ENCODE assay signal across 9 mouse cellular contexts in genomic region chr1:182052973-182053372, GRCm38 (mm10). TPM values are rescaled to one million over a fixed set of nuclear protein-coding genes. Genes with fewer than 3 reads are reported as not detected.
A peak's percentile ranks its signal among the peaks of the same experiment; 100 is the strongest.
DNase-seq lines count a peak whose midpoint lies in the region.
"Had no signal": no experiment of that assay in that cellular context is flagged by ENCODE, and none has a peak within 500 bp of the region (broad histone marks: within the 10 kb centered on the region; RNA-seq: fewer than 3 reads in every experiment).

No protein-coding gene starts in this region.

- no peak overlapping the region for H3K4me3 ChIP-seq in heart, embryonic 10.5 days

- H3K36me3 ChIP-seq in heart, embryonic 10.5 days = no peaks in the 10 kb centered on the region

- no peaks in the 10 kb centered on the region for H3K27me3 ChIP-seq in heart, embryonic 10.5 days (ENCODE audit: insufficient read depth, poor library complexity, severe bottlenecking)

- H3K9me3 ChIP-seq in heart, embryonic 10.5 days = no peaks in the 10 kb centered on the region

- DNase-seq in heart, embryonic 10.5 days (ENCODE audit: low spot score) = no peak
- no peak for DNase-seq in heart, postnatal 14 days
- peak; percentile 21 to 75 for DNase-seq in lung, postnatal 4 days
- no peak for DNase-seq in lung, adult 18-20 months
- peak; percentile 35 for DNase-seq in forelimb bud, embryonic 11.5 days (ENCODE audit: low read depth, low spot score)
- DNase-seq in retina, postnatal 1 day = peak; percentile 31
- no peak for DNase-seq in gastrocnemius, postnatal 4 days (ENCODE audit: low spot score in 2 of 2)
- DNase-seq in layer of hippocampus, postnatal 36 days = no peak

- H3K27ac ChIP-seq in heart, embryonic 10.5 days = 0 out of 2 replicates have a peak overlapping the region, but pooled peaks have one; percentile 49
- H3K27ac ChIP-seq: macrophage had no signal

- 64% methylated on average over 10 of the region's 10 CpGs for WGBS in heart, embryonic 10.5 days

- intact Hi-C loops in heart, postnatal 14 days (cut with DNase I) = no loop called here

- H3K4me1 ChIP-seq in heart, embryonic 10.5 days = peaks cover 30% of the 10 kb centered on the region

RNA-seq across cellular contexts. Expression of gene Enah, which starts 33.2 kb away (rescaled TPM):
- 19.5 and 24.5 TPM in 2 replicates for polyA plus RNA-seq in heart, embryonic 10.5 days (2016; fragmentation: Nextera tagmentation; extraction: Ambion mirVana)
- total RNA-seq in heart, postnatal 14 days (2021) = 10 to 100 TPM; 90.6 to 92.1 TPM
- 100 to 1,000 TPM; 164 to 179 TPM for total RNA-seq in gastrocnemius, postnatal 4 days (2021)
- 100 to 1,000 TPM; 170 to 200 TPM for total RNA-seq in layer of hippocampus, postnatal 36 days (2021)

Comparison
In these comparisons a context has a peak if more than half of its experiments do, and no peak if none do; other contexts are left out.
1. DNase-seq: peak in lung, postnatal 4 days (2 of 2), forelimb bud, embryonic 11.5 days (single experiment) and retina, postnatal 1 day (single experiment); none in heart, embryonic 10.5 days (single experiment), heart, postnatal 14 days (0 of 2), lung, adult 18-20 months (0 of 2), gastrocnemius, postnatal 4 days (0 of 2) and layer of hippocampus, postnatal 36 days (0 of 2).